Mouse (Mus musculus): ENCODE data around the gene Nfkb1.

DNA sequence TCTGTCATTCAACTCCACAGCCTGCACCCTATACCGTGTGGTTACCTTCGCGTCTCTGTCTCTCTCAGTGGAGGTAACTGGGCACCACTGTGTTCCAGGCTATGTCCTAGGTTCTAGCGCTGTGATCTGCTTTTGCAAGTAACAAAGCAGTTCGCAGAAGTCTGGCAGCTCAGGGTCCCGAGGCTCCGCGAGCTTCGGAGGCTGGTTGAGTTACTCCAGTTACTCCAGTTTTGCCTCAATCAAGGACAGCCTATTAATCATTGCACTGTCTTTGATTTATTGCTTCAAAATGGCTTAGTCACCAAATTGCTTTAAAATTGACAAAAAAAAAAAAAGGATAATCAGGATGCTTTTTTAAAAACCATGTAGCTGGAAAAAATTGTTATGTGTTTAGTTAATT is 126.6 kb downstream of the Nfkb1 start:
- TF ChIP-seq POLR2A (IDR thresholded peaks at IDR 0.05; ENCODE audit: low read depth, low read length) (no peak), CTCF (conservative IDR thresholded peaks at IDR 0.05; ENCODE audit: insufficient read depth, insufficient read length, low read depth, low read length) (no peak)

Data from kidney, adult 2 months (tissue).